Mouse (Mus musculus): ENCODE data around the gene Boc. TPM values are rescaled to one million over a fixed set of nuclear protein-coding genes. Genes with fewer than 3 reads are reported as not detected.

Boc gene
- polyA plus RNA-seq, 1 experiment = 30.6 TPM

DNA sequence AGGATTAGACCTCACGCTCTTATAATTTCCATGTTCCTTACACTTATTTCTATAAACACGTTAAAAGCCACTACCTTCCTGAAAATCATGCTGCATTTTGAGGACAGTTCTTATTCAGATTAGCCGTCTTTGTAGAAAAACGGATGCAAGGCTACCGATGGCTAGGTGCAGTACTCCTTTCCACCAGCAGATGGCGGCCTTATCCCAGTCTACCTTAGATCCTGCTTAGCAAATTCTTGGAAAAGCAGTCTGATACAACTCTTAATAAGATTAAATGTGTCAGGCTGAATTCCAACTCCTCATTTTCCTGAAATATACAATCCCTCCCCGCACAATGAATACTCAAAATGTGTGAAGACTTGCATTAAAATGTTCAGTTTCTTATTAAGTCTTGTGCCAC is 74.6 kb downstream of the Boc start:
- peaks cover 7% of the 10 kb centered on the region for H3K4me1 ChIP-seq (ENCODE audit: control insufficient read depth, insufficient read depth, low read length)
- no peak for TF ChIP-seq POLR2A (IDR thresholded peaks at IDR 0.05; ENCODE audit: low read depth, low read length)
- TF ChIP-seq CTCF (IDR thresholded peaks at IDR 0.05; ENCODE audit: borderline replicate concordance, insufficient read depth, low read length) = peak; percentile 88
- peak overlapping the region; percentile 74 for H3K27ac ChIP-seq (ENCODE audit: insufficient read depth, low read length)
- H3K4me3 ChIP-seq (ENCODE audit: insufficient read depth, low read length) = no peak overlapping the region

DNA sequence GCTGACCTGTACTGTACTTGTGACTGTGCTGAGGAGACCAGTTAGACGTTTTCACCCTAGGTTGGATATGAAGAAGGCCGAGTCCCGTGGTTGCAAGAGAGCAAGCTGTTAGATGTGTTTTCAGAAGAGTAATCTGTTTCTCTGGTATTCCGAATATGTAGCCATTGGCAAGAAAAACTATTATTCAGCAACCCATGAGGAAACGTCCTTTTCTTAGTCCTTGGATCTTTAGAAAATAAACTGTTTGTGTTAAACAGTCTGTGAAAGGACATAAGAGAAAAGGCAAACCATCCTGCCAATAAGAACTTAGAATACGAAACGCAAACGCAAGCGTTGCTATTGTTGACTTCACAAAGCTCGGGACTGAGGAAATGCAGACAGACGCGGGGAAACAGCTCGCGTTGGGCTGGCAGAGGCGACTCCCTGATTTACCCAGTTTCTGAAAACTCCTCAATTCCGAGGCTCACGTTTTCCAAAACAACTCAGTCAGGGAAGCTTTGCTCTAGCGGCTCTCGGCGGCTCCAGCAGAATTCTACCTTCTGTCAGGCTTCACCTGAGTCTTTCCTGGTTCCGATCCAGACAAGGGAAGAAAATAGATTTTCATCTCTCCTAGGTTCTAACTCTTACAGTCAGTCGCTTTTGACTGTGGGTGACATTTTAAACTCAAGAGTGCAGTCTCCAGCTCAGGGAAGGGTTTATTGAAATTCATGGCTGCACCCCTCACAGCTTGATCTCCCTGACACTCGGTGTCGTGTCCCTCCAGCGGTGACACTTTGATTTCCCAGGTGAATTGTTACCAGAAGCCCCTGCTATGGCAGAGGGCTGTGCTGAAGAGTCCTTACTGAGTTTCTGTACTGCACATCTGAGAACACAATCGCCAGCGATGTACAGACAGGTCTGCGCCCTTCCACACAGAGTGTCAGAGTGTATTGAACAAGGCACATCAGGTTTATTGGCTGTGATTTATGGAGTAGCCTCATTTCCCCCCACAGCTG is 76.8 kb downstream of the Boc start:
- Histone ChIP-seq H3K4me1 (ENCODE audit: control insufficient read depth, insufficient read depth, low read length) (peaks cover 7% of the 10 kb centered on the region), H3K4me3 (ENCODE audit: insufficient read depth, low read length) (no peak overlapping the region), H3K27ac (ENCODE audit: insufficient read depth, low read length) (no peak overlapping the region)
- TF ChIP-seq CTCF (IDR thresholded peaks at IDR 0.05; ENCODE audit: borderline replicate concordance, insufficient read depth, low read length) (no peak), POLR2A (IDR thresholded peaks at IDR 0.05; ENCODE audit: low read depth, low read length) (no peak)

DNA sequence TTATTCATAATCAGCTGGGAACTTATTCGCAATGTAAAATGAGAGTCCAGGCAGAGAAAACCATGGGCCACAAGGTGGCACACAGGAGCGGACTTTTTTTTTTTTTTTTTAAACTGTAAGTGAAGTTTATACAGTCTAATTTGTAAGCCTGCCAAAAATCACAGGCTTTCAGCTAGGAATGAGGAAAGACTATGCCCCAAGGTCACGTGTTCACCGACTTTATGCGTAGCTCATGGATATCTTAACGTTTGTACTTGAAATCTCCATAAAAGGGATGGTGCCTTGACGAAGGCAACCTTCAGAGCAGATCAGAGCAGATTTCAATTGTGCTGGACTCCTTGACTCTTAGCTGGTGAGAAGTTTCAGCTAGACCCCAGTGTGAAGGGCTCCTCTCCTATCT is 78.1 kb downstream of the Boc start:
- H3K4me1 ChIP-seq (ENCODE audit: control insufficient read depth, insufficient read depth, low read length) = peaks cover 7% of the 10 kb centered on the region
- TF ChIP-seq CTCF (IDR thresholded peaks at IDR 0.05; ENCODE audit: borderline replicate concordance, insufficient read depth, low read length) = no peak
- TF ChIP-seq POLR2A (IDR thresholded peaks at IDR 0.05; ENCODE audit: low read depth, low read length) = no peak
- no peak overlapping the region for H3K27ac ChIP-seq (ENCODE audit: insufficient read depth, low read length)
- H3K4me3 ChIP-seq (ENCODE audit: insufficient read depth, low read length) = no peak overlapping the region

DNA sequence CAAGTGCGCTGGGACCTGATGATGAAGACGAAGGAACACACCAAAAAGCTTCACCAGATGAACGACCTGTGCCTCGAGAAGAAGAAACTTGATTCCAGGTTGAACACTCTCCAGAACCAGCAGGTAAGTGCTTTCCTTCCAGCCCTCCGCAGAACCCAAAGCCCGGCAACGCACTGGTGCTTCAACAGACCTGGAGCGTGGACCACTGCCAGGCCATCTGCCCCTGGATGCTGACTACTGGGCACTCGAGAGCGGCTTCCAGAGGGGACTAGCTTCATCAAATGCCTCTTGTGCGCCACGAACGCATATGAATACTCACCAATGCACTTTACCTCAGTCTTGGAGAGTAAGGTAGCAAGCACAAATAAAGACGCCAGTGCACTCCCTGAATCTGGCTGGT is 78.8 kb downstream of the Boc start:
- TF ChIP-seq POLR2A (IDR thresholded peaks at IDR 0.05; ENCODE audit: low read depth, low read length) = no peak
- TF ChIP-seq CTCF (IDR thresholded peaks at IDR 0.05; ENCODE audit: borderline replicate concordance, insufficient read depth, low read length) = no peak
- H3K4me1 ChIP-seq (ENCODE audit: control insufficient read depth, insufficient read depth, low read length) = peaks cover 4% of the 10 kb centered on the region; the same call in 1 of the 2 replicates
- H3K27ac ChIP-seq (ENCODE audit: insufficient read depth, low read length) = no peak overlapping the region
- H3K4me3 ChIP-seq (ENCODE audit: insufficient read depth, low read length) = no peak overlapping the region

DNA sequence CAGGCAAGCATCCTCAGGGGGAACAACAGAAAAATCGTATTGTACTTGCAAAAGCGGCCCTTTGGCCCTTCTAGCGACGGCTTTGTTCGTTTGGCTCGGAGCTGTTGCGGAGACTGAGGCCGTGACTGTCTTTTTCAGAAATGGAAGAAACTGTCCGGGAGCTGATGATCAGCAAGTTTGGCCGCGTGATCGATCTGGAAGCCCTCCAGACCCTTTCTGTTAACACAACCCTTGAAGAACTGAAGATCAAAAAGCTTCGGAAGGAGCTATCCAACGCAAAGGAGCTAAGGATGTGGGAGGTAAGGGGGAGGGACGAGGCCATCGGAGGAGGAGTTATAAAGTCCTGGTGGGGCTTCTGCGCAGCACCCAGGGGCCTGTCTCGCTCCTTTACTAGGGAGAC is 79.9 kb downstream of the Boc start:
- Histone ChIP-seq H3K4me3 (ENCODE audit: insufficient read depth, low read length) (no peak overlapping the region), H3K27ac (ENCODE audit: insufficient read depth, low read length) (no peak overlapping the region), H3K4me1 (ENCODE audit: control insufficient read depth, insufficient read depth, low read length) (peaks cover 4% of the 10 kb centered on the region; the same call in 1 of the 2 replicates)
- TF ChIP-seq CTCF (IDR thresholded peaks at IDR 0.05; ENCODE audit: borderline replicate concordance, insufficient read depth, low read length) (no peak), POLR2A (IDR thresholded peaks at IDR 0.05; ENCODE audit: low read depth, low read length) (no peak)

DNA sequence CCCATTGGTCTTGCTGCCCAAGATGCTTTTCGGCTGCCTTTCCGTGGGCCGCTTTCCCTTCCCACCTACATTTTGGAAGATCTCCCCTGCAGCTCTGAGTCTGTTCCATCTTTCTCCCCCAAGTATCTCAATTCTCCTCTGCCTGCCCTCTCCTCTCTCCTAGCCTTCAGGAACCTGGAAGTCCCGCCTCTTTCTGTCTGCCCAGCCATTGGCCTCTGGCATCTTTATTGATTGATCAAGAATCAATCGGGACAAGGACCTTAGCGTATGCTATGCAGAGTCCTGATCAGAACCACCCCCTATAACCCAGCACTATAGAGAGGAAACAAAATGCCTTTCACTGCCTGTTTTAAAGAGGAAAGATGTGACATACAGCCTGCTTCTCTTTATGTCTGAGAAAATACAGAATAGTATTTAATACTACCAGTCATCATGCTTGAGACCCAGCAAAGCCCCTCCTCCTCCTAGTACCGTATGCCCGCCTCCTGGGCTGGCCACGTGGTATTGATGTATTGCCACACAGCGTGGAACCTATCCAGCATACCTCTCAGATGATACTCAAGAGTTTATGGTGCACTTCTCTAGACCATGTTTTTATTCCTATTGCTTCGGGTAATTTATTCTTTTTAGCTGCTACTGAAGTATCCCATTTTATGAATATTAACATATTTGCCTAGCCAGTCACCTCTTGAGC is 82.9 kb downstream of the Boc start:
- no peak overlapping the region for H3K4me3 ChIP-seq (ENCODE audit: insufficient read depth, low read length)
- no peak for TF ChIP-seq CTCF (IDR thresholded peaks at IDR 0.05; ENCODE audit: borderline replicate concordance, insufficient read depth, low read length)
- no peak for TF ChIP-seq POLR2A (IDR thresholded peaks at IDR 0.05; ENCODE audit: low read depth, low read length)
- H3K4me1 ChIP-seq (ENCODE audit: control insufficient read depth, insufficient read depth, low read length) = peaks cover 3% of the 10 kb centered on the region; the same call in 1 of the 2 replicates

DNA sequence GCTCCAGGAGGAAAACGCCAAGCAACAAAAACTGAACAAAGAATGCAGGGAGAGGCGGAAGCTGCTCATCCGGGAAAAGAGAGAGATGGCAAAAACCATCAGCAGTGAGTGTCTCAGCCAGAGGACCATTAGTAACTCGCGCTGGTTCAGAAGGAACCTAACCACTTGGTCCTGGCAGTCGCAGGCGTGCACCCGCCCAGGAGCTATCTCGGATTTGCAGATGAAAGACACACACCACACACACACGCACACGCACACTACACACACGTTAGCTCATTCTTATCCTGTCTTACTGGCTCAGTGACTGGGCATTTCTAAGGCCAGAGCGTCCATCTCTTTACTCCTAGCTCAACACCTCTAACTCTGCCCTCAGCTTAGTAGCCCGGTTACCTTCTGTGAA is 83.4 kb downstream of the Boc start:
- H3K4me1 ChIP-seq (ENCODE audit: control insufficient read depth, insufficient read depth, low read length) = no peaks in the 10 kb centered on the region; the same call in 1 of the 2 replicates

More for the DNA sequence above, 82.9 kb downstream of the Boc start:
- no peak overlapping the region for H3K27ac ChIP-seq (ENCODE audit: insufficient read depth, low read length)

DNA sequence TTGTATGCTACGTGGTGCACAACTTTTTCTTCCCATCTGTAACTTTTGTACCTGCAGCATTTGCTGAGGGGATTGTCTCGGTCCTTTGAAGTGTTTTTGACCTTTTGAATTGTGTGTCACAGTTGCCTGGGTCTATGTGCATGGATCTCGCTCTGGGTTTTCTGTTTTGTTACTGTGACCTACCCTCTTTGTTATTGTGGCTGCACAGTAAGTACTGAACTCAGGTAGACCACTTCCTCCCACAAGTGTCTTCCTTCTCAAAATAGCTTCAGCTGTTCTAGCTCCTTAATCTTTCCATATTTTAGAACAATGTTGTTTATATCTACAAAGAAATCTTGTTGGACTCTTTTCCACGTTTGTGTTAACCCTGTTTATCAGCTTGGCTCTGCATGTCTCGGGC is 97.8 kb downstream of the Boc start:
- no peak for TF ChIP-seq CTCF (IDR thresholded peaks at IDR 0.05; ENCODE audit: borderline replicate concordance, insufficient read depth, low read length)
- TF ChIP-seq POLR2A (IDR thresholded peaks at IDR 0.05; ENCODE audit: low read depth, low read length) = no peak
- Histone ChIP-seq H3K4me1 (ENCODE audit: control insufficient read depth, insufficient read depth, low read length) (no peaks in the 10 kb centered on the region), H3K27ac (ENCODE audit: insufficient read depth, low read length) (no peak overlapping the region), H3K4me3 (ENCODE audit: insufficient read depth, low read length) (no peak overlapping the region)

More for the DNA sequence above, 83.4 kb downstream of the Boc start:
- TF ChIP-seq CTCF (IDR thresholded peaks at IDR 0.05; ENCODE audit: borderline replicate concordance, insufficient read depth, low read length) (no peak), POLR2A (IDR thresholded peaks at IDR 0.05; ENCODE audit: low read depth, low read length) (no peak)
- Histone ChIP-seq H3K27ac (ENCODE audit: insufficient read depth, low read length) (no peak overlapping the region), H3K4me3 (ENCODE audit: insufficient read depth, low read length) (no peak overlapping the region)

DNA sequence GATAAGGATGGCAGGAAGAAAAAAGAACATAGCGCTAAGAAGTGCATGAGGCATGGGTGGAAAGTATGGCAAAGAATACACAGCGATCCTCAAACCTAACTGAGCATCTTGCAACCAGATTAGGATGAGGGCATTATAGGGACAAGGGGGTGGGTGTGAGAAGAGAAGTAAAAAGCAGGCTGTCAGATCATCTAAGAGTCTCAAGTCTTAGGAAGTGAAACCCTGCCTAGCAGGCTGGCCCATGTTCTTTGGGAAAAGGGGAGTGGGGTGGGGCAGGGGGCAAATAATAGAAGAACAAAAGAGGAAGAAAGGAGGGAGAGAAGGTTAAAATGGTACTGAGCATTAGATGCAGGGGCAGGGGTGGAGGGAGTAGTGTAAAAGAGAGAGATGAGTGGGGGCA is 99.9 kb downstream of the Boc start:
- H3K4me3 ChIP-seq (ENCODE audit: insufficient read depth, low read length) = no peak overlapping the region
- no peak for TF ChIP-seq CTCF (IDR thresholded peaks at IDR 0.05; ENCODE audit: borderline replicate concordance, insufficient read depth, low read length)
- TF ChIP-seq POLR2A (IDR thresholded peaks at IDR 0.05; ENCODE audit: low read depth, low read length) = no peak

More for the DNA sequence above, 99.9 kb downstream of the Boc start:
- H3K4me1 ChIP-seq (ENCODE audit: control insufficient read depth, insufficient read depth, low read length) = no peaks in the 10 kb centered on the region
- no peak overlapping the region for H3K27ac ChIP-seq (ENCODE audit: insufficient read depth, low read length)
